Mouse (Mus musculus) thymus, adult 2 months (tissue): Measurements from ENCODE around the gene Rab30.

Experiments used
- CTCF ChIP-seq: fragments of 200-500 bp; IDR thresholded peaks from 2 replicates; pipeline ENCODE4 v1.5.1; 2012; ENCODE audit warnings: mild to moderate bottlenecking, control low read depth, low read length, moderate library complexity, borderline replicate concordance; ENCODE audit not compliant: control insufficient read depth, poor library complexity, insufficient read depth; ENCODE audit errors: extremely low read depth
- POLR2A ChIP-seq: fragments of 200-500 bp; IDR thresholded peaks from 2 replicates; pipeline ENCODE4 v1.6.1; 2012; ENCODE audit warnings: mild to moderate bottlenecking, low read length, control low read depth, moderate library complexity; ENCODE audit not compliant: control insufficient read depth, poor library complexity, insufficient read depth; ENCODE audit errors: extremely low read depth

DNA sequence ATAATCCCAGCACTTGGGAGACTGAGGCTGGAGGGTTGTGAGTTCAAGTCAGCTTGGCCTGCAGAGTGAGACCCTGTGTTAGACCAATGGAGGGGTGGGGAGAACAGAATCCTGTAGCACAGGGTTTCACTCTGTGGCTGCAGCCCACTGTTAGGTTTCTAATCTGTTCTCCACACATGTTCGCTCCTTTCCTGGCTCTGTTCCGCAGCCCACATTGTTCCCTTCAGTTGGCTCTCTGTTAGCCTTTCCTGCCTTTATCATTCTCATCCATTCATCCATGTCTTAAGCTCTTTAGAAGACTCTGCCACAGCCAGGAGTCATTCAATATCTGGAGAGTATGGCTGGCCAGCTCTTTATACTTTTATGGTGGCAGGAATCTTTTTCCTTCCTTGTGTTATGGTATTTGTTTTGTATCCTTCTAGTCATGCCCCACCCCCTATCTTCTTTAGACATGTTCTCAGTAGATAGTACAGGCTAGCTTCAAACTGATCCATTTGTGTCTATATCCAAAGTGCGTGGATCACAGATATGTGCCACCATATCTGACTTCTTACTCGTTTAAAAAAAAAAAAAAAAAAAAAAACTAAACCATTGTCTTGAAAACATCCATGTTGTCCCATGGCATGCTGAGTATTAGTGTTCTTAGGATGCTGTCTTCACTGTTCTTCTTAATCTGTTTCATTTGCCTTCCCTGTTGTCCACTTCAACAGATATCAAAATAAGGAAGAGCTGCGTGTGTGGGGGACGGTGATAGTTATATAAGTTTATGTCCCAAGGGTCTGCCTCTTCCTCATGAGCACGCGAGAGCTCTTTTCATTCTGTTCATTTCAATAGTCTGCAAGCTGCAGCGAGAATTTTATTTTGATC is 142.7 kb downstream of the Rab30 start:
- TF ChIP-seq CTCF (no peak), POLR2A (no peak)
